Mouse (Mus musculus) ES-E14 (cell line): ENCODE data around the gene Qars.

Experiments used
- HCFC1 ChIP-seq: IDR thresholded peaks from 2 replicates; pipeline ENCODE4 v1.6.1; 2012; ENCODE audit warnings: low read length, inconsistent platforms, borderline replicate concordance; ENCODE audit not compliant: insufficient read depth
- ZC3H11A ChIP-seq: IDR thresholded peaks from 2 replicates; pipeline ENCODE4 v1.6.1; 2012; ENCODE audit warnings: low read depth, mild to moderate bottlenecking, inconsistent platforms, low read length, borderline replicate concordance
- ZNF384 ChIP-seq: IDR thresholded peaks from 2 replicates; pipeline ENCODE4 v1.6.1; 2012; ENCODE audit warnings: low read depth, low read length, inconsistent platforms

GRCm38 (mm10) chr9:108480813-108481519 is 26.5 kb upstream of the Qars start:
- TF ChIP-seq HCFC1, result no peak
- no peak for TF ChIP-seq ZC3H11A
- no peak for TF ChIP-seq ZNF384
